Mouse (Mus musculus): ENCODE results near the gene Pla2g4b. TPM values are rescaled to one million over a fixed set of nuclear protein-coding genes. Genes with fewer than 3 reads are reported as not detected.

Gene Pla2g4b
- polyA plus RNA-seq, 1 experiment: 0.56 TPM

DNA sequence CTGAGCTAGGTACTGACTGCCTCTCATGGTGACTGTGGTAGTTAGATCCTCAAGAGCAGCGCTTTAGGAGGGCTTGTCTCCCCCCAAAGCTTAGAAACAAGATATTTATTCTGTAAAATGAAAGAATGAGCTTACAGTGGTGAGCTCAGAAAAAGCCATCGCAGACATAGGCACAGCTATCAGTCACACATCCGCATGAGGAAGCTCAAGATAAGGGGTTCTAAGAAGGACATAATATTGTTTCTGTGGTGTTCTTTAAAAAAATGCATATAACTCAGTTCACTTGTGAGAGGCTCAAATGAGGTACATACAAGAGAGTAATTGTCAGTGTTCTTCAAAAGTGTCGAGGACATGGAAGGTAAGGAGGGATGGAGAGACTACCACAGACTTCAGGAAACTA lies 17.3 kb upstream of the Pla2g4b start:
- no peak overlapping the region for H3K4me3 ChIP-seq (ENCODE audit: insufficient read depth, poor library complexity, severe bottlenecking)
- no peak overlapping the region for H3ac ChIP-seq (ENCODE audit: control insufficient read depth, insufficient read length, low read depth)
- no peaks in the 10 kb centered on the region for H3K27me3 ChIP-seq (ENCODE audit: control insufficient read depth, insufficient read depth, insufficient read length)
- H3K79me3 ChIP-seq (ENCODE audit: low read depth): no peaks in the 10 kb centered on the region
- peaks cover 12% of the 10 kb centered on the region for H3K36me3 ChIP-seq (ENCODE audit: control insufficient read depth, insufficient read depth)
- TF ChIP-seq MYOD1 (IDR thresholded peaks at IDR 0.05; ENCODE audit: control insufficient read depth, insufficient read length, low read depth) (no peak), MYOG (IDR thresholded peaks at IDR 0.05; ENCODE audit: control insufficient read depth, extremely low read depth, insufficient read length) (no peak), FOSL1 (IDR thresholded peaks at IDR 0.05; ENCODE audit: insufficient read depth, low read length, poor library complexity, severe bottlenecking) (no peak), MAX (IDR thresholded peaks at IDR 0.05) (no peak), CTCF (IDR thresholded peaks at IDR 0.05; ENCODE audit: control insufficient read depth, insufficient read depth, insufficient read length) (no peak)
- no peaks in the 10 kb centered on the region for H3K79me2 ChIP-seq (ENCODE audit: control insufficient read depth, insufficient read depth)

DNA sequence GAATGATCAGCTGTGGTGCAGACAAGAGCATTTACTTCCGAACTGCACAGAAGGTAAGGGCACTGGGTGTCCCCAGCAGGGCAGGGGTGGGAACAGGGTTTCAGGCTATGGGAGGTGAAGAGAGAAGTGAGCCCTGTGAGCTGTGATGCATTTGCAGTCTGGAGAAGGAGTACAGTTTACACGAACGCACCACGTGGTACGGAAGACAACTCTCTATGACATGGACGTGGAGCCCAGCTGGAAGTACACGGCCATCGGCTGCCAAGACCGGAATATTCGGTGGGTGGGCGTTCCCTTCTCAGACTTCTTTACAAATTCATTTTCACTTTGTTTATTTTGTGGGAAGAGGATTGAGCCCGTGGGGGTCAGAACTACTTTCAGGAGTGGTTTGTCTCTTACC lies 15.6 kb upstream of the Pla2g4b start:
- H3K36me3 ChIP-seq (ENCODE audit: control insufficient read depth, insufficient read depth): peaks cover 19% of the 10 kb centered on the region
- TF ChIP-seq MYOD1 (IDR thresholded peaks at IDR 0.05; ENCODE audit: control insufficient read depth, insufficient read length, low read depth) (no peak), USF1 (IDR thresholded peaks at IDR 0.05; ENCODE audit: low read depth) (no peak), CTCF (IDR thresholded peaks at IDR 0.05; ENCODE audit: control insufficient read depth, insufficient read depth, insufficient read length) (no peak), MAX (IDR thresholded peaks at IDR 0.05) (no peak), FOSL1 (IDR thresholded peaks at IDR 0.05; ENCODE audit: insufficient read depth, low read length, poor library complexity, severe bottlenecking) (no peak), CEBPB (IDR thresholded peaks at IDR 0.05; ENCODE audit: low read depth) (no peak), MYOG (IDR thresholded peaks at IDR 0.05; ENCODE audit: control insufficient read depth, extremely low read depth, insufficient read length) (no peak)
- no peaks in the 10 kb centered on the region for H3K79me3 ChIP-seq (ENCODE audit: low read depth)
- H3ac ChIP-seq (ENCODE audit: control insufficient read depth, insufficient read length, low read depth): no peak overlapping the region
- H3K4me3 ChIP-seq (ENCODE audit: insufficient read depth, poor library complexity, severe bottlenecking): no peak overlapping the region
- H3K79me2 ChIP-seq (ENCODE audit: control insufficient read depth, insufficient read depth): no peaks in the 10 kb centered on the region
- no peaks in the 10 kb centered on the region for H3K27me3 ChIP-seq (ENCODE audit: control insufficient read depth, insufficient read depth, insufficient read length)

DNA sequence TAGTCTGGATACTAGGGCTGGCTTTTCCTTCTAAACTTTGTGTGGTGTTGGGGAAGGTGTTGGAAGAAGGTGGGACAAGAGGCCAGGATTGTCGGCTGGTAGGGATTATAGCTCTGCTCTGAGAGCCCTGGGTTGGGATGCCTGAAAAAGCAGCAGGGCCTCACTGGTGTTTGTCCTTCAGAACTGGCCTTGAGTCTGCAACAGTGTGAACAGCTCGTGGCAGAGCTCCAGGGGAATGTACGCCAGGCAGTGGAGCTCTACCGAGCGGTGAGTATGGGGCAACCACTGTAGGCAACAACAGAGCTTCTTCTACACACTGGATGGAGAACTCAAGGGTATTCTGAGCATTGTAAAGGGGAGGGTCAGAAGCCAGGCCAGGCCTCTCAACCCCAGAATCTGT lies 8.9 kb upstream of the Pla2g4b start:
- Histone ChIP-seq H3K36me3 (ENCODE audit: control insufficient read depth, insufficient read depth) (peaks cover 13% of the 10 kb centered on the region), H3K79me3 (ENCODE audit: low read depth) (no peaks in the 10 kb centered on the region), H3ac (ENCODE audit: control insufficient read depth, insufficient read length, low read depth) (no peak overlapping the region), H3K27me3 (ENCODE audit: control insufficient read depth, insufficient read depth, insufficient read length) (no peaks in the 10 kb centered on the region), H3K79me2 (ENCODE audit: control insufficient read depth, insufficient read depth) (no peaks in the 10 kb centered on the region), H3K4me3 (ENCODE audit: insufficient read depth, poor library complexity, severe bottlenecking) (no peak overlapping the region)
- TF ChIP-seq FOSL1 (IDR thresholded peaks at IDR 0.05; ENCODE audit: insufficient read depth, low read length, poor library complexity, severe bottlenecking) (no peak), MYOD1 (IDR thresholded peaks at IDR 0.05; ENCODE audit: control insufficient read depth, insufficient read length, low read depth) (no peak), MAX (IDR thresholded peaks at IDR 0.05) (no peak), MYOG (IDR thresholded peaks at IDR 0.05; ENCODE audit: control insufficient read depth, extremely low read depth, insufficient read length) (no peak), USF1 (IDR thresholded peaks at IDR 0.05; ENCODE audit: low read depth) (no peak), CEBPB (IDR thresholded peaks at IDR 0.05; ENCODE audit: low read depth) (no peak), CTCF (IDR thresholded peaks at IDR 0.05; ENCODE audit: control insufficient read depth, insufficient read depth, insufficient read length) (no peak)

DNA sequence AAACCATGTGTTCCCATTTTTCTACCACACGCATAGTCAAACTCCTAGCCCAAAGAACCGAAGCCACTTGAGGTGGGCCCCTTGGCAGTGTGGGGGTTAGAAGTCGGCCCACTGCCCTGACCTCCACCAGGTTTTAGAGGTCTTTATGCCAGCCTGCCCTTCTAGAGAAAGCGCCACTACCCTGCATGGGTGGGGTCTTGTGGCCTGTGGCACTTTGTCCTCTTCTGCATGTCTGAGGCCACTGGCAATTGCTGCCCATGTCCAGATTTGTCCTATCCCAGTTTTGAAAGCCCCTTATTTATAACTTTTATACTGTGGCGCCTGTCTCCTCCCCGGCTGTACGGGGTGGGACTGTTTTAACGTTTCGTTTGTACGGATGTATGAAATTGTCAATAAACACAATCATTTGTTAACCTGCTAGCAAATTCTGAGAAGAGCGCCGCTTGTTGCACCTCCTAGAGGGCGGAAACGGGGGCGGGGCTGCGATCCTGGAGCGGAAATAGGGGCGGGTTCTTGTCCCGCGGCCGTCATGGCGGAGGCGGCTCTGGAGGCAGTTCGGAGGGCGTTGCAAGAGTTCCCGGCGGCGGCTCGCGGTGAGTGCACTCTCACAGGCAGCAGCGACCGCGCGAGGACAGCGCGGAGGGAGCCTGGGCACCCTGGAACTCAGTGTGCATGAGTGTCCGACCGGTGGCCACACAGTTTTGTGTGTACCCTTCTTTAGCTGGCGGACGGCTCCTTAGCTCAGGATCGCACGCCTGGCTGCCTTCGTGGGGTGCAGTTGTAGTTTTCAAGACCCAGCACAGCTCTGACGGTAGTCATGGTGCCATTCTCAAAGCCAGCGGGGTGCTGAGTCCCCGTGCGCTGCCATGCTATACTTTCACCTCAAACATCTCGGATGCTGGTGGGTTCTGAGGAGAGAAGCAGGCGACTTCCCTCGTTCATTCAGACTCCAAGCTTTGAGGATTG lies 6.0 kb upstream of the Pla2g4b start, which contains the start of the genes Jmjd7 and Gm28042:
Gene Jmjd7, plus strand, starts transcription at position 500 of the 966 bp plus-strand sequence.
Gene Gm28042, plus strand, starts transcription at position 510 of the 966 bp plus-strand sequence.
- no peaks in the 10 kb centered on the region for H3K79me2 ChIP-seq (ENCODE audit: control insufficient read depth, insufficient read depth)
- no peaks in the 10 kb centered on the region for H3K27me3 ChIP-seq (ENCODE audit: control insufficient read depth, insufficient read depth, insufficient read length)
- H3K36me3 ChIP-seq (ENCODE audit: control insufficient read depth, insufficient read depth): peaks cover 5% of the 10 kb centered on the region
- H3K4me3 ChIP-seq (ENCODE audit: insufficient read depth, poor library complexity, severe bottlenecking): peak within 1 kb of the TSS; percentile 60
- H3K79me3 ChIP-seq (ENCODE audit: low read depth): no peaks in the 10 kb centered on the region
- peak within 1 kb of the TSS; percentile 59 for H3ac ChIP-seq (ENCODE audit: control insufficient read depth, insufficient read length, low read depth)
- TF ChIP-seq MAX (IDR thresholded peaks at IDR 0.05) (no peak), MYOD1 (IDR thresholded peaks at IDR 0.05; ENCODE audit: control insufficient read depth, insufficient read length, low read depth) (no peak), CTCF (IDR thresholded peaks at IDR 0.05; ENCODE audit: control insufficient read depth, insufficient read depth, insufficient read length) (no peak), MYOG (IDR thresholded peaks at IDR 0.05; ENCODE audit: control insufficient read depth, extremely low read depth, insufficient read length) (no peak), CEBPB (IDR thresholded peaks at IDR 0.05; ENCODE audit: low read depth) (no peak), USF1 (IDR thresholded peaks at IDR 0.05; ENCODE audit: low read depth) (no peak), FOSL1 (IDR thresholded peaks at IDR 0.05; ENCODE audit: insufficient read depth, low read length, poor library complexity, severe bottlenecking) (no peak)

DNA sequence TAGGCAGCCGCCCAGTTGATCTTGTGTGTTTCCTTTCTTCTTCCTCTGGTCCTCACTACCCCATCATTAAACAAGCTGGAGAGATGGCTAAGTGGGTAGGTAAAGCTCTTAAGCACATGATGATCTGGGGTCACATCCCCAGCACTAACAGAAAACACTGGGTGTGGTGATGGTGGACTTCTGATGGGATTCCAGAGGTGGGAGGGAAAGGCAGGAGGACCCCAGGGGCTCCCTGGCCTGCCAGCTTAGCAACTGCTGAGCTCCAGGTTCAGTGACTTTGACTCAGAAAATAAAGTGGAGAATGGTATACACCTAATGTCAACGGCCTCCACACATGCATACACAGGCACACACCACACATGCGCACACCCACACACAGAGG lies 5.3 kb upstream of the Pla2g4b start:
- H3K36me3 ChIP-seq (ENCODE audit: control insufficient read depth, insufficient read depth): peaks cover 3% of the 10 kb centered on the region

More for the DNA sequence above, 5.3 kb upstream of the Pla2g4b start:
- H3K79me3 ChIP-seq (ENCODE audit: low read depth): no peaks in the 10 kb centered on the region
- peak overlapping the region; percentile 59 for H3ac ChIP-seq (ENCODE audit: control insufficient read depth, insufficient read length, low read depth)
- H3K4me3 ChIP-seq (ENCODE audit: insufficient read depth, poor library complexity, severe bottlenecking): peak overlapping the region; percentile 60
- H3K79me2 ChIP-seq (ENCODE audit: control insufficient read depth, insufficient read depth): no peaks in the 10 kb centered on the region
- no peaks in the 10 kb centered on the region for H3K27me3 ChIP-seq (ENCODE audit: control insufficient read depth, insufficient read depth, insufficient read length)
- TF ChIP-seq CTCF (IDR thresholded peaks at IDR 0.05; ENCODE audit: control insufficient read depth, insufficient read depth, insufficient read length): no peak
- no peak for TF ChIP-seq FOSL1 (IDR thresholded peaks at IDR 0.05; ENCODE audit: insufficient read depth, low read length, poor library complexity, severe bottlenecking)
- TF ChIP-seq MYOD1 (IDR thresholded peaks at IDR 0.05; ENCODE audit: control insufficient read depth, insufficient read length, low read depth): no peak
- no peak for TF ChIP-seq MYOG (IDR thresholded peaks at IDR 0.05; ENCODE audit: control insufficient read depth, extremely low read depth, insufficient read length)
- TF ChIP-seq USF1 (IDR thresholded peaks at IDR 0.05; ENCODE audit: low read depth): no peak
- TF ChIP-seq MAX (IDR thresholded peaks at IDR 0.05): no peak
- TF ChIP-seq CEBPB (IDR thresholded peaks at IDR 0.05; ENCODE audit: low read depth): no peak
